Mouse (Mus musculus): ENCODE measurements at regions not wholly inside any gene's neighbourhood (a gene's known extent, or its start where the extent isn't known, plus 50 kb on each side); places are given as distances from the start of the nearest gene placed in this dataset.

DNA sequence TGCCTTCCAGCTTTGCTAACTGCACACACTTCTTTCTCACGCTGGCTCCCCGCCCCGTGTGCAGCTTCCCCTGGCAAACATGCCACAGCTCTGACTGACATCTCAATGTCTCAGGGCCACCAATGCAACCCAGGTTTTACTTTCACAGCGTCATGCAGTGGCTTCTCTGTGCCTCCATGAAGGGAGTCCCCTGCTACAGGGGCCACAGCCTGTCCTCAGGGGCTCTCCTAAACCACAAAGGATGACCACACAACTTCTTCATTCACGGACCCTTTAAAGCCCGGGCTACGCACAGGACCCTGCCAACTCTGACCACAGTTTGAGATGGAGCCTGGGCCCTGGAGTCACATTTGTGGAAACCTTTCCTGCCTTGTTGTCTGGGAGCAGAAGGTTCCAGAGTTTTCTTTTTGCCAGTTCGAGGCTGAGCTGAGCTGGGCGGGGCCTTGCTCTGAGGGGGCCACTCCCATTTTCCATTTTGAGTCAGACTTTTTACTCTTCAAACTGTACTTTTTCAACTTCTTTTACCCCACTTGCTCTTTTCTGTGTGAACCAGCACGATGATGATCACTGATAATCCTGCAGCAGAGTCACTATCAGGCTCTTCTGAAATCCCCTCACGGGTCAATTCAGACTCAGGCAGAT, 73.7 kb upstream of the 1700021F07Rik start:
- ATAC-seq (ENCODE audit: insufficient read depth, low FRiP score, low TSS enrichment), result no peak
- Histone ChIP-seq H3K9me3 (ENCODE audit: control insufficient read depth, low read length) (no peaks in the 10 kb centered on the region), H3K4me3 (ENCODE audit: low read depth, low read length) (no peak overlapping the region), H3K9ac (ENCODE audit: low read length) (no peak overlapping the region), H3K36me3 (ENCODE audit: control insufficient read depth, insufficient read depth, low read length) (no peaks in the 10 kb centered on the region), H3K4me2 (ENCODE audit: low read depth) (no peak overlapping the region), H3K4me1 (ENCODE audit: control insufficient read depth, insufficient read depth, low read length) (no peaks in the 10 kb centered on the region; the same call in 1 of the 2 replicates), H3K27me3 (ENCODE audit: control insufficient read depth, insufficient read depth, low read length) (no peaks in the 10 kb centered on the region), H3K27ac (ENCODE audit: low read depth, low read length) (no peak overlapping the region)
- WGBS, result 92% methylated on average over 11 of the region's 11 CpGs
- DNase-seq (ENCODE audit: low spot score), result no peak

DNA sequence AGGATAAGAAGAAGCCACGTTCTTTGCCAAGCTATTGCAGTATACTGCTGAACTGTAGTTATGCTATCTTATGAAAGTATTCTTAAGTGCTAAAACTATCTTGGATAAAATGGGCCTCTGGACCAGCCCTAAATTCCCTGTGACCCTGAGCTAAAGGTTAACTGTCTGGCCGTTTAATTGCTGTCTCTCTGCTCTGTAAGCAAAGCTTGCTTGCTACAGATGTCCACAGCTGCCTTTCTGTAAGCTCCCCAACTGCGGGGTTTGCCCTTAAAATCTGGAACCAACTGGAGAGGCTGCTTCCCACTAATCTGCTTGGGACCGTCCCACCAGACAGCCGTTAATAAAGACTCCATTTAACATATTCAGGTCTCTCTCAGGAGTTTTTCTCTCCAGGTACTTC, 73.2 kb upstream of the 1700021F07Rik start:
- no peaks in the 10 kb centered on the region for H3K27me3 ChIP-seq (ENCODE audit: control insufficient read depth, insufficient read depth, low read length)
- no peaks in the 10 kb centered on the region for H3K4me1 ChIP-seq (ENCODE audit: control insufficient read depth, insufficient read depth, low read length)
- DNase-seq (ENCODE audit: low spot score) (no peak), ATAC-seq (ENCODE audit: insufficient read depth, low FRiP score, low TSS enrichment) (no peak)
- H3K4me2 ChIP-seq (ENCODE audit: low read depth), result no peak overlapping the region
- H3K36me3 ChIP-seq (ENCODE audit: control insufficient read depth, insufficient read depth, low read length), result no peaks in the 10 kb centered on the region
- H3K27ac ChIP-seq (ENCODE audit: low read depth, low read length), result no peak overlapping the region
- H3K9ac ChIP-seq (ENCODE audit: low read length), result no peak overlapping the region
- no peaks in the 10 kb centered on the region for H3K9me3 ChIP-seq (ENCODE audit: control insufficient read depth, low read length)
- 68% methylated on average over 5 of the region's 5 CpGs for WGBS
- H3K4me3 ChIP-seq (ENCODE audit: low read depth, low read length), result no peak overlapping the region

DNA sequence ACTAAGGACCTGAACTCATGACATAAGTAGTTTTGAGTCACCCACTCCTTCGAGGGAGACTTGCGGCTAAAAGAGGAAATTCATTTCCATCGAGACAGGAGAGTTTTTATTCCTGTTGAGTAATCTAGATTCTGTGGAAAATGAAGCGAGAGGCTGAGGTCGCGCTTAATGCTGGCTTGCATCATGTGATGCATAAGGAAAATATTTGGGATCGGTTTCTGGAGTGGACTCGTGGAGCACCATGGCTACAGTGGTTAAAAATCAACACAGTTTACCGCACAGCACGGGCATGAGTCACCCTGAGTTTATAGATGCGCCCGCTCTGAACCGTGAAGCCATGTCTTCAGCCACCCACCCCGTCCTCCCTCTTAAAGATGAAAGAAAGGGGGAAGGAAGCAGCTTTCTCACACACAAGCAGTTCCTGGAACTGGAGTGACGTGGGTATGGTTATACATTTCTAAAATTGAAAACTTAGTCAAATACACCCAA, 70.3 kb upstream of the 1700021F07Rik start:
- H3K4me3 ChIP-seq (ENCODE audit: low read depth, low read length), result no peak overlapping the region
- DNase-seq (ENCODE audit: low spot score) (no peak), ATAC-seq (ENCODE audit: insufficient read depth, low FRiP score, low TSS enrichment) (no peak)
- H3K4me1 ChIP-seq (ENCODE audit: control insufficient read depth, insufficient read depth, low read length), result no peaks in the 10 kb centered on the region
- H3K27me3 ChIP-seq (ENCODE audit: control insufficient read depth, insufficient read depth, low read length), result no peaks in the 10 kb centered on the region
- H3K9me3 ChIP-seq (ENCODE audit: control insufficient read depth, low read length), result no peaks in the 10 kb centered on the region
- no peak overlapping the region for H3K4me2 ChIP-seq (ENCODE audit: low read depth)
- H3K36me3 ChIP-seq (ENCODE audit: control insufficient read depth, insufficient read depth, low read length), result no peaks in the 10 kb centered on the region
- no peak overlapping the region for H3K9ac ChIP-seq (ENCODE audit: low read length)
- no peak overlapping the region for H3K27ac ChIP-seq (ENCODE audit: low read depth, low read length)
- WGBS, result 89% methylated on average over 15 of the region's 15 CpGs

GRCm38 (mm10) chr2:173452800-173453199, 69.6 kb upstream of the 1700021F07Rik start:
- no peaks in the 10 kb centered on the region for H3K9me3 ChIP-seq (ENCODE audit: control insufficient read depth, low read length)
- H3K4me1 ChIP-seq (ENCODE audit: control insufficient read depth, insufficient read depth, low read length), result no peaks in the 10 kb centered on the region
- H3K4me2 ChIP-seq (ENCODE audit: low read depth), result no peak overlapping the region
- H3K27me3 ChIP-seq (ENCODE audit: control insufficient read depth, insufficient read depth, low read length), result no peaks in the 10 kb centered on the region
- no peaks in the 10 kb centered on the region for H3K36me3 ChIP-seq (ENCODE audit: control insufficient read depth, insufficient read depth, low read length)
- DNase-seq (ENCODE audit: low spot score) (no peak), ATAC-seq (ENCODE audit: insufficient read depth, low FRiP score, low TSS enrichment) (no peak)
- no peak overlapping the region for H3K9ac ChIP-seq (ENCODE audit: low read length)
- no peak overlapping the region for H3K4me3 ChIP-seq (ENCODE audit: low read depth, low read length)
- WGBS, result 88% methylated on average over 4 of the region's 4 CpGs
- H3K27ac ChIP-seq (ENCODE audit: low read depth, low read length), result no peak overlapping the region

GRCm38 (mm10) chr2:173453569-173454405, 68.6 kb upstream of the 1700021F07Rik start:
- H3K4me2 ChIP-seq (ENCODE audit: low read depth), result no peak overlapping the region
- peak; percentile 60 for DNase-seq (ENCODE audit: low spot score)
- H3K27ac ChIP-seq (ENCODE audit: low read depth, low read length), result no peak overlapping the region
- H3K36me3 ChIP-seq (ENCODE audit: control insufficient read depth, insufficient read depth, low read length), result no peaks in the 10 kb centered on the region
- 67% methylated on average over 14 of the region's 14 CpGs for WGBS
- no peaks in the 10 kb centered on the region for H3K9me3 ChIP-seq (ENCODE audit: control insufficient read depth, low read length)
- H3K4me3 ChIP-seq (ENCODE audit: low read depth, low read length), result no peak overlapping the region
- peak; percentile 31; the same call in 1 of the 2 replicates for ATAC-seq (ENCODE audit: insufficient read depth, low FRiP score, low TSS enrichment)
- H3K27me3 ChIP-seq (ENCODE audit: control insufficient read depth, insufficient read depth, low read length), result no peaks in the 10 kb centered on the region
- H3K9ac ChIP-seq (ENCODE audit: low read length), result no peak overlapping the region
- H3K4me1 ChIP-seq (ENCODE audit: control insufficient read depth, insufficient read depth, low read length), result no peaks in the 10 kb centered on the region

GRCm38 (mm10) chr2:173454741-173455140, 67.6 kb upstream of the 1700021F07Rik start:
- DNase-seq (ENCODE audit: low spot score) (no peak), ATAC-seq (ENCODE audit: insufficient read depth, low FRiP score, low TSS enrichment) (no peak)
- WGBS, result 95% methylated on average over 4 of the region's 4 CpGs

GRCm38 (mm10) chr2:173455216-173455615, 67.2 kb upstream of the 1700021F07Rik start:
- Histone ChIP-seq H3K4me3 (ENCODE audit: low read depth, low read length) (no peak overlapping the region), H3K9me3 (ENCODE audit: control insufficient read depth, low read length) (no peaks in the 10 kb centered on the region), H3K4me2 (ENCODE audit: low read depth) (no peak overlapping the region), H3K27me3 (ENCODE audit: control insufficient read depth, insufficient read depth, low read length) (no peaks in the 10 kb centered on the region), H3K9ac (ENCODE audit: low read length) (no peak overlapping the region), H3K4me1 (ENCODE audit: control insufficient read depth, insufficient read depth, low read length) (no peaks in the 10 kb centered on the region), H3K27ac (ENCODE audit: low read depth, low read length) (no peak overlapping the region), H3K36me3 (ENCODE audit: control insufficient read depth, insufficient read depth, low read length) (no peaks in the 10 kb centered on the region)
- DNase-seq (ENCODE audit: low spot score), result no peak
- ATAC-seq (ENCODE audit: insufficient read depth, low FRiP score, low TSS enrichment), result no peak
- 86% methylated on average over 12 of the region's 12 CpGs for WGBS

More at GRCm38 (mm10) chr2:173454741-173455140, 67.6 kb upstream of the 1700021F07Rik start:
- Histone ChIP-seq H3K27ac (ENCODE audit: low read depth, low read length) (no peak overlapping the region), H3K4me2 (ENCODE audit: low read depth) (no peak overlapping the region), H3K27me3 (ENCODE audit: control insufficient read depth, insufficient read depth, low read length) (no peaks in the 10 kb centered on the region), H3K9me3 (ENCODE audit: control insufficient read depth, low read length) (no peaks in the 10 kb centered on the region), H3K36me3 (ENCODE audit: control insufficient read depth, insufficient read depth, low read length) (no peaks in the 10 kb centered on the region), H3K9ac (ENCODE audit: low read length) (no peak overlapping the region), H3K4me1 (ENCODE audit: control insufficient read depth, insufficient read depth, low read length) (no peaks in the 10 kb centered on the region), H3K4me3 (ENCODE audit: low read depth, low read length) (no peak overlapping the region)

- ATAC-seq (ENCODE audit: insufficient read depth, low FRiP score, low TSS enrichment), result no peak
- Histone ChIP-seq H3K27me3 (ENCODE audit: control insufficient read depth, insufficient read depth, low read length) (no peaks in the 10 kb centered on the region), H3K4me1 (ENCODE audit: control insufficient read depth, insufficient read depth, low read length) (no peaks in the 10 kb centered on the region), H3K9ac (ENCODE audit: low read length) (no peak overlapping the region), H3K9me3 (ENCODE audit: control insufficient read depth, low read length) (no peaks in the 10 kb centered on the region), H3K4me3 (ENCODE audit: low read depth, low read length) (no peak overlapping the region), H3K4me2 (ENCODE audit: low read depth) (no peak overlapping the region), H3K36me3 (ENCODE audit: control insufficient read depth, insufficient read depth, low read length) (no peaks in the 10 kb centered on the region), H3K27ac (ENCODE audit: low read depth, low read length) (no peak overlapping the region)
- no peak for DNase-seq (ENCODE audit: low spot score)
- 80% methylated on average over 7 of the region's 7 CpGs for WGBS
These were observed 66.3 kb upstream of the 1700021F07Rik start for GRCm38 (mm10) chr2:173456083-173456482.

Measured in neural tube, embryonic 11.5 days (tissue).